Mouse (Mus musculus): Measurements from ENCODE around the gene Cdc73.
A peak's percentile ranks its signal among the peaks of the same experiment; 100 is the strongest.
"Not testable (repeated sequence)": the region's sequence is repeated elsewhere in the genome, so short reads cannot be mapped to it uniquely, and the experiment has no call there.

Cdc73 gene

DNA sequence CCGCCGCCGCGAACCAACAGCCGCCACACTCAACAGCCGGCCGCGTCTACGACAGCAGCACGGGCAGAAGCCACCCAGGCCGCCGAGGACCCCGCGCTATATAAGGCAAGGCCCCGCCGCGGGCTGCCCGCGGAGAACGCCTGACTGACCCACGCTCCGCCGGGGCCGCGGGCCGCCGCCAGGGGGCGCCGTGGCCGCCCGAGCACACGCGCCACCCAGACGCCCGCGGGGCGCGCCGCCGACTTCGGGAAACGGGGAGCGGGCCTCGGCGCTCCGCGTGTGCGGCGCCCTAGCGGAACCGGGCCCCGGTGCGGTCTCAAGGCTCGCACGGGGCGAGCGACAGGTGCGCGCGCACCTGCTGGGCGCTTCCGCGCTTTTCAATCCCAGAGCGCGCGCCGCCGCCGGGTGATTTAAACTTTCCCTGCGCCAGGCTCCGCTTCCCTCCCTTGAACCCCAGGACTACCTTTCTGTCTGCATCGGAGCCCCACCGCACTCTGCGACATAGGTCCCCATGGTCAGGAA is at the start of gene Cdc73:
Cdc73 (minus strand) TSS at position 153 of the 522 bp plus-strand sequence.
- DNase-seq (ENCODE audit: extremely low spot score, low spot score), result peak; percentile 92

GRCm38 (mm10) chr1:143745871-143746270 is 43.2 kb upstream of the Cdc73 start:
- no peak for DNase-seq (ENCODE audit: extremely low spot score, low spot score)

DNA sequence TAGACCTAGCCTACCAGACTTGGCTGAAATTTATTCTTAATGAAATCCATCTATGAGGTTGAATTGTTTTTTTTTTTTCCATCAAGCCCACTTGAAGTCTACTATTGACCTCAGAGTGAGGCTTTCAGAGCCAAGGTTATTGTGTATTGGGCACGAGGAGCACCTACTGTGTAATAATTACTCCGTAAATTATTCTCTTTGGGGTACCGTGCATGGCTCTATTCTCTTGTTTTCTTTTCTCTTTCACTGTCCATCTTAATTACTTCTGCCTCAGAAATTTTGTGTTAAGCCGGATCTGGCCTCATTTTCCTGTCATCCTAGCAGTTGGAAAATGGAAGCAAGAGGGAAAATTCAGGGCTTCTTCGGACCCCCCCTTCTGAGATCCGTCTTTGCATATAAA is 39.5 kb upstream of the Cdc73 start:
- DNase-seq (ENCODE audit: extremely low spot score, low spot score), result no peak

- no peak for DNase-seq (ENCODE audit: extremely low spot score, low spot score)
Measured at GRCm38 (mm10) chr1:143741331-143741730, 38.6 kb upstream of the Cdc73 start.

- no peak for DNase-seq (ENCODE audit: extremely low spot score, low spot score)
Measured at GRCm38 (mm10) chr1:143740581-143740980, 37.9 kb upstream of the Cdc73 start.

GRCm38 (mm10) chr1:143739361-143740350 is 37.0 kb upstream of the Cdc73 start:
- peak; percentile 85 for DNase-seq (ENCODE audit: extremely low spot score, low spot score)

DNA sequence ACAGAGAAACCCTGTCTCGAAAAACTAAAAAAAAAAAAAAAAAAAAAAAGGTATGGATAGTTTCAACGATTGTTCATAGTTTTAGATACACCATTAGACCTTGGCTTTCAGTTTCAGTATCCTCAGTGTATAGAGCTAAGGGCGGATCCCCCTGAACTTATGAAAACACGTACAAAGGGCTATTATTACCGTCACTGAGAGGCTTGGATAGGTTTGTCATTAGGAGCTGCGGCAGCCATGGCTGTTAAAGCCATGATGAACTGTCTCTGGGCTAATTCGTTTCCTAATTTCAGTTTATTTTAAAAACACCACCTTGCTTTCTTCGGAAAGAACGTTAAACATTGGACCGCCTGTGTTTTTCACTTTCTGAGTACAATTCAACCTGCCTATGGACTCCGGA is 36.1 kb upstream of the Cdc73 start:
- no peak for DNase-seq (ENCODE audit: extremely low spot score, low spot score)

GRCm38 (mm10) chr1:143733914-143734410 is 31.3 kb upstream of the Cdc73 start:
- DNase-seq (ENCODE audit: extremely low spot score, low spot score), result no peak

DNA sequence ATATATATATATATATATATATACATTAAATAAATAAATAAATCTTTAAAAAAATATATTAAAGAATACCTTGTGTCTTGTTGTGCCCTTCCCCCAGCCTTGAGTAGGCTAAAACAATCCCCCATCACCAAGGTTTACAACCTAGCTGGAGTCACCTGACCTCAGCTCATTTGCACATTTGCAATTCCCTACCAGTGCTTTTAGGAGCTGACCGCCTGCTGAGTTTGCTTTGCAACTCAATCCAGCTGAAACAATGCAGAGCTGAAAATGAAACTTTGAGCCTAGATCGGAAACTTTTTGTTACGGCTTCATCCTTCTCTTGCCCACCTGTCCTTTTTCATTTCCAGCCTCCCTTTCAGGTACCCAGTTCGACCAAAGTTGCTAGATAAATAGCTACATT is 29.0 kb upstream of the Cdc73 start:
- no peak for DNase-seq (ENCODE audit: extremely low spot score, low spot score)

GRCm38 (mm10) chr1:143730899-143731298 is 28.2 kb upstream of the Cdc73 start:
- DNase-seq (ENCODE audit: extremely low spot score, low spot score), result no peak

DNA sequence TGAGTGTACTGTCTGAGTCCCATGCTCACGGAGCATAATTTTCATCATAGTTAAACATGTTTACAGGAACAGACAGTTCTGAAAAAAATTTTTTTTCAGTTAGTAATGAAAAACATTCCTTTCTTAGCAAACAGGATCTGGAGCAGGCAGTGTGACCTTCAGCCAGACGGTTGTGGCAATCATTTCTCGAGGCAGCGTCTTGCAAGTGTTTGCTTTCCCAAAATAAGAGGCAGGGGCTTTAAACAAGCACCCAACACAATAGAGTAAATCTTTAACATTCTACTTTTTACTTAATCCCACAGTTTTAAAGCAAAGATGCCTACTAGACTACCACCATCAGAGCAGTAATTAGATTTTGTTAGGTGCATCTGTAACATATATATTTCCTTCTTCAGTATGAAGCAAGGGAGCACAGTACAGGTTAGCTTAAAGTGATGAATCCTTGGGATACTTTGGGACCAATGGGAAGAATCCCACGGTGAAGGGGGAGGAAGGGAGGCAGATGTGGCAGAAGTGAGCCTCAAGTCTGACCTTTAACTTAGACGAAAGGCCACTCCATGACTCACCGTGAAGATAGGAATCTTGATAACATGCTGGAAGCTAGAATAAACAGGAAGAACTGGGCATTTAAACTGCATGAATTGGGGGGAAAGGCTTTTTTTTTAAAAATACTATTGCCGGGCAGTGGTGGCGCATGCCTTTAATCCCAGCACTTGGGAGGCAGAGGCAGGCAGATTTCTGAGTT is 25.2 kb upstream of the Cdc73 start:
- DNase-seq (ENCODE audit: extremely low spot score, low spot score), result no peak

- DNase-seq (ENCODE audit: extremely low spot score, low spot score), result no peak
Measured at GRCm38 (mm10) chr1:143724456-143725064, 21.9 kb upstream of the Cdc73 start.

DNA sequence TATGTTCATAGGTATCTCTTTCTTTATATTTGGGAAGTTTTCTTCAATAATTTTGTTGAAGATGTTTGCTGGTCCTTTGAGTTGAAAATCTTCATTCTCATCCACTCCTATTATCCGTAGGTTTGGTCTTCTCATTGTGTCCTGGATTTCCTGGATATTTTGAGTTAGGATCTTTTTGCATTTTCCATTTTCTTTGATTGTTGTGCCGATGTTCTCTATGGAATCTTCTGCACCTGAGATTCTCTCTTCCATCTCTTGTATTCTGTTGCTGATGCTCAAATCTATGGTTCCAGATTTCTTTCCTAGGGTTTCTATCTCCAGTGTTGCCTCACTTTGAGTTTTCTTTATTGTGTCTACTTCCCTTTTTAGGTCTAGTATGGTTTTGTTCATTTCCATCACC is 13.3 kb upstream of the Cdc73 start, which contains the start of gene Glrx2:
Glrx2 (plus strand) TSS at position 301 of the 400 bp plus-strand sequence.
- not testable (repeated sequence) for DNase-seq (ENCODE audit: extremely low spot score, low spot score)

GRCm38 (mm10) chr1:143710627-143710976 is 7.9 kb upstream of the Cdc73 start:
- DNase-seq (ENCODE audit: extremely low spot score, low spot score), result no peak

DNA sequence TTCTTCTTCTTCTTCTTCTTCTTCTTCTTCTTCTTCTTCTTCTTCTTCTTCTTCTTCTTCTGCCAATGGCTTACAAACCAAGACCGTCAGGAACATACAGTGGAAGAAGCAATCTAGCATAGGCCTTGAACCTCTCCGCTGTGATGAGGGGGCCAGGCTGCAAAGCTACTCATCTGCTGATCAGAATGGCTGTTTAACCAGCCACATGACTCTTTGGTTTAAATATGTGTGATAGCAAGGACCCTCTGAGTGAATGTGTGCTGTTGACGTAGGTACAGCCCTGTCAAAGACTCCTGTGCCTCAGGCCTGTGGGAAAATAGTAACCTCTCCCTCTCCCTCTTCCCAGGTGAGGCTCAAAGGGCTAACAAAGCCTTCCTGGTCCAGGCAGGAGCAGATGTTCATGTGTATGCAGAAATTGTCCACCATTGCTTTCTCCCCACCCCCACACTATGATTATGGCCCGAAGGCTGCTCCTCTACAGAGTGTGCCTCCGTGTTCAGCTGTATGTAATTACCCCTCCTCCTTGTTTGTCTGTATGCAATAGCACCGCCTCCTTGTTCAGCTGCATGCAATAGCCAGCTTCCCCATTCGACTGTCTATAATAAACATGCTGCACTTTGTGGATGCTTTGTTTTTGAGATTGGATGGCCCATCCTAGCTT is 7.4 kb upstream of the Cdc73 start:
- DNase-seq (ENCODE audit: extremely low spot score, low spot score), result no peak

DNA sequence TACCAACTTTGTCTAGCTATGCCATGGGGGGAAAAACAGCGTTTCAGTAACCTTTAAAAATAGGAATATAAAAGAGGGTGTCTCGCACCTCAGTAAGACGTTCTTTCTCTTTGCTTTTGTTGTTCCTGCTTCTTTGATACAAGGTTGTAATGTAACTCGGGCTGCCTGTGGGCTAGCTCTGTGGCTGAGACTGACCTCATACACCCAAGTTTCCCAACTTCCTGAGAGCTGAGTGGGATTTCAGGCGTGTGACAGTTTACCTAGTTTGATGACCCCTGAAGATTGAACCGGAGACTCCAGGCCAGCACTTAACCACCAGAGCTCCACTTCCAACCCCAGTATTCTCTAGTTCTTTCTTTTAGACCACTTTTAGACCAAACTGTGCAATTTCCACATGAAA is 5.7 kb upstream of the Cdc73 start:
- DNase-seq (ENCODE audit: extremely low spot score, low spot score), result no peak

- no peak for DNase-seq (ENCODE audit: extremely low spot score, low spot score)
Measured at GRCm38 (mm10) chr1:143707006-143707405, 4.3 kb upstream of the Cdc73 start.

GRCm38 (mm10) chr1:143702141-143702740 is 452 bp downstream of the Cdc73 start:
- no peak for DNase-seq (ENCODE audit: extremely low spot score, low spot score)

GRCm38 (mm10) chr1:143701736-143702135 is 957 bp downstream of the Cdc73 start:
- DNase-seq (ENCODE audit: extremely low spot score, low spot score), result no peak

GRCm38 (mm10) chr1:143684849-143685248 is 17.8 kb downstream of the Cdc73 start:
- DNase-seq (ENCODE audit: extremely low spot score, low spot score), result no peak
